Mouse (Mus musculus) urinary bladder, postnatal 36 days (tissue): ENCODE data around the gene Trim33.

Source experiments
- DNase-seq, 2 experiments: peaks; one replicate each; pipeline ENCODE4 v3.0.0; 2022; ENCODE audit warnings: low spot score in 2 of 2, mixed read lengths in 1 of 2

The Trim33 gene

DNA sequence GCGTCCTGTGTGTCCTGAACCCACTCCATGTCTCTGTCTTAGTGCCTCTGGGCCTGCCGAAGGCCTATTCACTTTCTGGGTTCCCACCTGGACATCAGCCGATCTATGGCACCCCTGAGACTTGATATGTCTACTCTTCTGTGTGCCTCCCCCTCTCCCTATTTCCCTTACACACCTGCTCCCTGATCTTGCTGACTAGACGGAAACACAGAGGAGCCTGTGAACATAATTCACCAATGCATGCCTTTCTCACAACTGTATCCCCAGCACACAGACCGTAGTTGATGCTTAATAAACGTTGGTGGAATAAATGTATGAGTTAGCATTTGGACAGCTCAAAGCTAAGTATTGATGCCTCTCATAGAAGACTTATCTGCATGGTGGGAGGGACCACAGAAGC lies 121.7 kb downstream of the Trim33 start:
- no peak for DNase-seq

DNA sequence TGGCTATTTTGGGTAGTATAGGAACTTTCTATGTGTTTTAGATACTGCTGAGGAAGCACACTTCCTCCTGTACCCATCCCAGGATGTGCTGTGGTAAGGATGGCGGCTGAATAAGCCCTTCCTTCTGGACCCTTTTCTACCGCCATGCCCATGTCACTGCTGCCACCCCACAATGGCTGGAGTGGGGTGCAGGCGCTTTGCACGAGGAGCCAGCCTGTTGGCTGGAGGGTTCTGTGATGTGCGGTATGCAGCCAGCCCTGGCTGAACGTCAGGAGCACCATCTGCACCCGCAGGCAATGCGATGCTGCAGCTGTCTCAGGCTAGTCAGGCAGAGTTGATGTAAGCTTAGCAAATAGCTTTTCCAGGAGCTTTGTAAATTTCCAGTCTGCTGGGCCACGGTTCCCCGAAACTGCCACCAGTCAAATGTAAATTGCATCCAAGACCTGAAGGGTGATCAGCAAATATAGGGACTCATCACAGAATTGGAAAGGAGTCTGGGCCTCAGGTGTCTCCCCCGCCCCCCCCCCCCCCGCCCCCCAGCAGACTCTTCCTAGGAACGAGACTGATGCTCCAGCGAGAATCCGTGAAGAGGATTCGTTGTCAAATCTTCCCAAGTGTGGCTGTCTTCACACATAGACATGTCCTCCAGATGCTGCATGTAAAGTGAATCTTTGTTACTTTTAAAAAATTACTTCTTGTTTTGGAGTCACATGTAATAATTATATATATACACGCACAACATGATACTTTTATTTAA lies 122.4 kb downstream of the Trim33 start:
- DNase-seq, result no peak

DNA sequence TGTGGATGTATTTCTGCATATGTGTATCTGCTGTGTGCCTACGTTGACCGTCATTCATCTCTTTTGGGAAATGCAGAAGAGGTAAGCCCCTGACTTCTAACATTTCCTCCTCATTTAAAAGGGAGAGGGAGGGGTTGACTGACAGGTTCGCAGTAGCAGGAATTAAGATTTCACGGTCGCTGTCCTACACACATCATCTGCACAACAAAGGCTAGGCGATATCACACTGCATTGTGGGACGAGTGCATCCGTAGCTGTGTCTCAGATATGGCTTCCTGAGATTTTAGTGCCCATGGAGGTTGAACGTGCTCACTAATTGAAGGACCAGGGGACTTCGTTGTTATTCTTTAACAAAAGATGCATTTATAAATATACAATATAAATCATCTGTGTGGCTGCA lies 123.1 kb downstream of the Trim33 start:
- no peak for DNase-seq

DNA sequence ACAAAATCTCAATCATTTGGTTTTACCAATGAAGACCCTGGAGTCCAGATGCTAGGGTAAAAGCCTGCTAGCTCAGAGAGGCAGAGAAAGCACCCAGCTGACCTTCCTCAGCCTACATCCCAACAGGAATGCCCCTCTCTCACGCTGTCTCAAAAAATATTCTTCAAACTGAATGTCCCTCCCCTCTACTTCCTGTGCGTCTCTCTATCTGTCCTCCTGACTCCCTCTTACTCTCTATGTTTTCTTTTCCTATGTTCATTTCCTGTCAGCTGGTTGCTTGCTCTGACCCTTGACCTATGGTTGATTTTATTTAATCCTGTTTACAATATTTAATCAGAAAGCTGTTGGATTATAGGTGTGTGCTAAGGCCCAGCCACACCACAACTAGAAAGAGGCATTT lies 126.0 kb downstream of the Trim33 start:
- no peak for DNase-seq

DNA sequence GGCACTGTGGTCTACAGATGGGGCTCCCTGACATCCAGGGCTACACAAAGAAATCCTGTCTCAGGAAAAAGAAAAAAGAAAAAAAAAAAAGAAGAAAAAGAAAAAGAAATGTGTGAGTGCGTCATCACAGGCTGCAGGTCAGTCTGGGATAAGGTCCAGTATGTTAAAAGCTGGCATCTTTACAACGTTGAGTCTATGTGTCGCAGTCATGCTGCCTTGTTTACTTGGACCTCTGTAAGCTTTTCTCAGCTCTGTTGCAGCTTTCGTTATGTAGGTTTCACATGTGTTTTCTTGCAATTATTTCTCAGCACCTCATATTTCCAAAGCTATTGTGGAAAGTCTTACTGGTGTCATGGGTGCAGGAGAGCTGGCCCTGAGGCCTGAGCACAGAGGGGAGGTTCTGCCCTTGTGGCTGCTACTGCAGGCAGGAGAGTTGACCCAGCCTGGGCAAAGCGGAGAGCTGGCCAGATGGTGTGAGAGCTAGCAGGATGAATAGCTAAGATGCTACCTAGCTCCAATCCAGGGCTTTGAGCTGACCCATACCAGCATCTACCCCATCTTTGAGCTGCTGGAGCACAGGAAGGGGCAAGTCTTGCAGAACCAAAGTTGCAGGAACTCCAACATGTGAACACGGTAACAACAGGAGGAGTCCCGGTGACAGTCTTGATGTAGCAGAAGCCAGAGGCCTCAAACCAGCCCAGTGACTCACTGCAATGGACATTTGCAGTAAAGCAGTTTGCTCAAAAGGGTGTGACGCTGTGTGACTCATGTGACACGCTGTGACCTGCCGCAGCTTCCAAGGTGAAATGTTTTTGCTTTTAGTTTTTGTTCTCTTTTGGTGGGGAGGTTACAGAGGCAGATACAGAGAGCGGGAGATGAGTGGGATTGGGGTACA lies 127.0 kb downstream of the Trim33 start:
- DNase-seq, result peak; percentile 59
